Mouse (Mus musculus): Measurements from ENCODE around the gene Gm15294.

Gene Gm15294

DNA sequence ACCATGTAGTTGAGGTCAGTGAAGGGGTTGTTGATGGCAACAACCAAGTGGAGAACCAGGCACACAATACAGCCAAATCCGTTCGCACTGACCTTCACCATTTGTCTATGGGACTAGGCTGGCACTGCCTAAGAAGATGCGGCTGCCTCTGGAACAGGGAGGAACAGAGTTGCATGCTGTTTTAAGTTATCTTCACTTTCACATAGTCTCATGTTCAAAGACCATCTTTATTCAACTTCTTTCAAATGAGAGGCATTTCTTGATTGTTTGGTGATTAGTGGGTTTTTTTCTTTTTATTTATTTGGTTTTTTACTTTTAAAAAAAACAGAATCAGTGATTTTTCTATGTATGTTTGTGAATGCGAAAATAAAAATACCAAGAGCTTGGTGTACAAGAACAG lies at the start of gene Gm15294:
Gm15294 (minus strand) TSS at position 101 of the 400 bp plus-strand sequence.
- in situ Hi-C loops (cut with MboI; ENCODE audit: low sequenced_read_pairs), result no loop called here

DNA sequence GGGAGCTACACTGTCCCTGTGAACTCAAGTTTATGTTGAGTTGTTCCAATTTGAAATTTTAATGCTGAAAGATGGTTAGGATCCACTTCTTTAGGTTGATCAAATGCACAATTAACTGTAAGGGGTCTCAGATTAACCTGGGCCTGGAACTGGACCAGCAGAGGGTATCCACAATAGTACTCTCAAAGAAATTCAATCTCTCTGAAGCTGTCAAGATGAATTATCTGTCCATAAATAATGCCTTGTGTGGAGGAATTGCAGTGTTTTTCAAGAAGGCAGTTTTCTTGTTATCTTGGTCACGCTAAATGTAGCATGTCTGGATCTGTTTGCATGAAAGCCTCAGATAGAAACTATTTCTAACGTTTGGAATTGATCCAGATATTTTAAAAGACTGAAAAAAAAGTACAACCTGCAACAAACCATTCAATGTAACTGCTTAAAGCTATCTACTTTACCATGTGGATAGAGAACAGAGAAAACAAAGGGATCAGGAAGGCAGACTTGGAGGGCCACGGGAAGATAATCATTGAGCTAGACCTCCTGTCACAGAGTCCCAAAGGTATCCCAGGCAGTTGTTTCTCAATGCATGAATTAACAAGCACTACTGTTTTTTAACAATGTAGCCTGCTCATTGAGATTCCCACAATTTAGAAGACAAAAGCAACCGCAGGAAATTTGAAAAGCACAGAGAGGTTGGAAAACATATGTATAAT lies 9.5 kb upstream of the Gm15294 start:
- in situ Hi-C loops (cut with MboI; ENCODE audit: low sequenced_read_pairs), result no loop called here

DNA sequence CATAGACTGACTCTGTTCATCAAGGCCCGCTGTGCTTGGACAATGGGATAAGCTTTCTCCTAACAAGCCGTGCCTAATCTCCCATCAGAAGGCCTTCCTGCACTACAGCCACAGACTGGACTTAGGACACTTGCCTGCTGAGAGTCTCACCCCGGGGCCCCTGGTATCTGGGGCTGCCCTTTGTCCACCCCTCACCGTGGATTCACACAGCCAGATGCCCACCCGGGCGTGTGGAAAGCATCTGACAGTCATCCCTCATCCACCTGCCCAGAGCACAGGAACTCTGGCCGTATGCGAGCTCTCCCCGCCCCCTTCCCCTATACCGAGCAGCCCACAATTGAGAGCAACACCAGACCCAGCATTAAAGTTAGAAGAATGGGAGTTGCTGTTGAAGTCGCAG lies 1.0 kb downstream of the Gm15294 start:
- in situ Hi-C loops (cut with MboI; ENCODE audit: low sequenced_read_pairs), result no loop called here

DNA sequence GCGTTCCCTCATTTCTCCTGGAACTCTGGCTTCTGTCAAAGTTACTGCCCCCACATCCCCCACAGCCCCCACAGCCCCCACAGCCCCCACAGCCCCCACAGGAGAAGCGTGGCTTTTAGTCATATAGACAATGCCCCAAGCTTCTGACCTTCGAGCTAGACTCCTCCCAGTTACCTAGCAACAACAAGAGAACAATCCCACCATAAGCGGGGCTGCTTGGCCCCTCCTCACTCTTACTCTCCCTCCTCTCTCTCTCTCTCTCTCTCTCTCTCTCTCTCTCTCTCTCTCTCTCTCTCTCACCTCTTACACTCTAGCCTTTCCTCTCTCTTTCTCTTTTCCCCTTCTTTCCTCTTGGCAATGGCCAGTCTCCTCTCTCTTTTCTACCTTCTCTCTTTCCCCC lies 1.4 kb downstream of the Gm15294 start:
- in situ Hi-C loops (cut with MboI; ENCODE audit: low sequenced_read_pairs), result no loop called here

DNA sequence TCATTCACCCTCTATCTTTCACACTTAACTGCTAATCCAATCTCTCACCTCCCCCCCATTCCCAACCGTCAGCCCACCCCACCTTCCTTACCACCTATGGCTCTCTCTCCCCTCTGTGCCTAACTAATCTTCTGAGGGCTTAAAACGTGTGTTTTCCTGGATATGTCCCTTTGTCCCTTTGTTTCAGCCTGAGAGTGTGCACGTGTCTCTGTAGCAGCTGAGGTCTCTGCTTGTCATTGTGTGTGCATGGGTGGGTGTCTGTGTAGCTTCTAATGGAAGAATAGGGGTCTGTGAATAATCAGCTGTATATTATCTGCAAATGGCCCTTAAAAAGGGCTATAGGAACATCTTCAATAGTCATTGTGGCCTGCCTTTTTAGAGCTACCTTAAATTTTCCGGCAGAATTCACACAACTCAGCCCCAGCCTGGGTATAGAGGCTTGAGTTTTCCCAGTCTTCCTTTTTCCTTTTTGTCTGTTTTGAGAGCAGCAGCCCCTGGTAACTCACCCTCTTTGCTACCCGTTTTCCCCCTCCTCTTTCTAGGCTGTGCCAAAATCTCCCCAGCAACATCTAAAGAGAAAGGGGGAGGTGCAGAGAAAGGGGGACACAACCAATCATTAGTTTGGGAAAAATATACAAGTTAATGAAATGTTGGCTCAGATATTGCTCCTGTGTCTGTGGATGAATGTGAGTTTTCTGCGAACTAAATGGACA lies 19.2 kb downstream of the Gm15294 start:
- in situ Hi-C loops (cut with MboI; ENCODE audit: low sequenced_read_pairs), result no loop called here
